Mouse (Mus musculus): ENCODE measurements around the gene Ptges2.
"Not testable (repeated sequence)": the region's sequence is repeated elsewhere in the genome, so short reads cannot be mapped to it uniquely, and the experiment has no call there.

Ptges2 gene

GRCm38 (mm10) chr2:32395484-32395945, at the start of gene Ptges2:
TSS of gene Ptges2 (plus strand) at chr2:32395896.
- peak; percentile 92 for DNase-seq (ENCODE audit: extremely low read depth, insufficient read length, low spot score)

GRCm38 (mm10) chr2:32347019-32347418, 48.7 kb upstream of the Ptges2 start:
- no peak for DNase-seq (ENCODE audit: extremely low read depth, insufficient read length, low spot score)

- no peak for DNase-seq (ENCODE audit: extremely low read depth, insufficient read length, low spot score)
Measured at GRCm38 (mm10) chr2:32348311-32348710, 47.4 kb upstream of the Ptges2 start.

GRCm38 (mm10) chr2:32349625-32350255, 46.0 kb upstream of the Ptges2 start:
- DNase-seq (ENCODE audit: extremely low read depth, insufficient read length, low spot score) = no peak

GRCm38 (mm10) chr2:32350471-32351051, 45.1 kb upstream of the Ptges2 start:
- peak; percentile 51 for DNase-seq (ENCODE audit: extremely low read depth, insufficient read length, low spot score)

GRCm38 (mm10) chr2:32351471-32351961, 44.2 kb upstream of the Ptges2 start:
- no peak for DNase-seq (ENCODE audit: extremely low read depth, insufficient read length, low spot score)

- peak; percentile 71 for DNase-seq (ENCODE audit: extremely low read depth, insufficient read length, low spot score)
Measured at GRCm38 (mm10) chr2:32352151-32353006, 43.3 kb upstream of the Ptges2 start, which contains the start of gene Ciz1. TSS of gene Ciz1 (plus strand) at chr2:32352327.

- DNase-seq (ENCODE audit: extremely low read depth, insufficient read length, low spot score) = peak; percentile 86
Measured at GRCm38 (mm10) chr2:32353007-32353542, 42.6 kb upstream of the Ptges2 start, which contains the start of gene Dnm1. TSS of gene Dnm1 (minus strand) at chr2:32353338.

GRCm38 (mm10) chr2:32353836-32354235, 41.9 kb upstream of the Ptges2 start:
- no peak for DNase-seq (ENCODE audit: extremely low read depth, insufficient read length, low spot score)

- no peak for DNase-seq (ENCODE audit: extremely low read depth, insufficient read length, low spot score)
Measured at GRCm38 (mm10) chr2:32354336-32354895, 41.3 kb upstream of the Ptges2 start.

- no peak for DNase-seq (ENCODE audit: extremely low read depth, insufficient read length, low spot score)
Measured at GRCm38 (mm10) chr2:32356216-32356615, 39.5 kb upstream of the Ptges2 start.

GRCm38 (mm10) chr2:32357710-32358109, 38.0 kb upstream of the Ptges2 start:
- no peak for DNase-seq (ENCODE audit: extremely low read depth, insufficient read length, low spot score)

- DNase-seq (ENCODE audit: extremely low read depth, insufficient read length, low spot score) = no peak
Measured at GRCm38 (mm10) chr2:32358381-32358780, 37.3 kb upstream of the Ptges2 start.

- no peak for DNase-seq (ENCODE audit: extremely low read depth, insufficient read length, low spot score)
Measured at GRCm38 (mm10) chr2:32360741-32361140, 35.0 kb upstream of the Ptges2 start.

GRCm38 (mm10) chr2:32361437-32361836, 34.3 kb upstream of the Ptges2 start:
- no peak for DNase-seq (ENCODE audit: extremely low read depth, insufficient read length, low spot score)

GRCm38 (mm10) chr2:32362274-32362673, 33.4 kb upstream of the Ptges2 start:
- not testable (repeated sequence) for DNase-seq (ENCODE audit: extremely low read depth, insufficient read length, low spot score)

- peak; percentile 94 for DNase-seq (ENCODE audit: extremely low read depth, insufficient read length, low spot score)
Measured at GRCm38 (mm10) chr2:32362817-32363340, 32.8 kb upstream of the Ptges2 start.

GRCm38 (mm10) chr2:32363376-32364106, 32.2 kb upstream of the Ptges2 start:
- DNase-seq (ENCODE audit: extremely low read depth, insufficient read length, low spot score) = no peak

GRCm38 (mm10) chr2:32364121-32364520, 31.6 kb upstream of the Ptges2 start:
- no peak for DNase-seq (ENCODE audit: extremely low read depth, insufficient read length, low spot score)

- DNase-seq (ENCODE audit: extremely low read depth, insufficient read length, low spot score) = no peak
Measured at GRCm38 (mm10) chr2:32367315-32367714, 28.4 kb upstream of the Ptges2 start.

Measured in 3134 (cell line).